Mouse (Mus musculus) mesoderm, embryonic 11.5 days (tissue): Measurements from ENCODE around the gene Slc35b2.

Source experiments
- DNase-seq: peaks from one replicate; pipeline ENCODE4 v3.0.0-alpha.2; 2012; ENCODE audit warnings: low read depth, low spot score

The Slc35b2 gene

DNA sequence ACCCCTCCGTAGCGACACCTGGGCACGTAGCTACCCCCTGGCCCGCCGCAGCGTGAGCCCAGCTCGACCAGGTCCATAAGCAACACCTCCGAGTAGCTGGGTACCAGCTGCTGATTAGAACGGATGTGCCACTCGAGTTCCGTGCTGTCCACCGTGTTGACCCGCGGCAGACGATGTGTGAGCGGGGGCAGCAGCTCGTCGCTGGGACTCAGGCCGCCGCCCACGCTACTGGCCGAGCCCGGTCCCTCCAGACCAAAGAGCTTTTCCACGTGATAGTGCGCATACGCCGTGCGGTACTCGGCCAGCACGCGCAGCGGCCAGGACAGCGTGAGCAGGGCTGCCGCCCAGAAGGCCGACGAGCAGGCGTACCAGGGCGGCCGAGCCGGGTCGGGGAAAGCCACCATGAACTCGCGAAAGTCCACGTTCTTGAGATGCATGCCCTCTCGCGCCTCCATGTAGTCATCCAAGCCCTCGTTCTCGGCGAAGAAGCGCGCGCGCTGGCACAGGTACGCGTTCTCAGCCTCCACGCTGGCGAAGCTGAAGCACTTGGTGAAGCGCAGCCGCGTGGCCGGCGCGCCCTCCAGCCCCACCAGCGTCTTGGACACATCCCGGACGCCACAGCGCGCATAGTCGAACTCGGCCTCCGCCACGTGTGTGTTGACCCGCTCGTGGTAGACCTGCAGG, 18.3 kb upstream of the Slc35b2 start:
- DNase-seq = no peak

DNA sequence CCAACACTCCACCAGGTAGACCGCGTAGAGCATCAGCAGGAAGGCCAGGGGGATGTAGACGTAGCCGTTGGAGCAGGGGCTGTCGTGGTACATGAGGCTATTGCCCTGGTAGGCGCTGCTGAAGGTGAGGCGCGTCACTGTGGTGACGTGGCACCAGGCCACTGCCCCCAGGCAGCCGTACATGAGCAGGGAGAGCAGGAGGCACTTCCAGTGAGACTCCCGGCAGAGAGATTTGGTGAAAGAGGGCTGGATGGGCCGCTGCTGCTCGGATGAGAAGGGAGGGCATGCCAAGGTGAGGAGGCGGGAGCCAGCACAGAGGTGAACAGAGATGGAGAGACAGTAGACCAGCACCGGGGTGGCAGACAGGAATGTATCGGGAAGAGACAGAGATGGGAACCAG, 16.7 kb upstream of the Slc35b2 start:
- no peak for DNase-seq

DNA sequence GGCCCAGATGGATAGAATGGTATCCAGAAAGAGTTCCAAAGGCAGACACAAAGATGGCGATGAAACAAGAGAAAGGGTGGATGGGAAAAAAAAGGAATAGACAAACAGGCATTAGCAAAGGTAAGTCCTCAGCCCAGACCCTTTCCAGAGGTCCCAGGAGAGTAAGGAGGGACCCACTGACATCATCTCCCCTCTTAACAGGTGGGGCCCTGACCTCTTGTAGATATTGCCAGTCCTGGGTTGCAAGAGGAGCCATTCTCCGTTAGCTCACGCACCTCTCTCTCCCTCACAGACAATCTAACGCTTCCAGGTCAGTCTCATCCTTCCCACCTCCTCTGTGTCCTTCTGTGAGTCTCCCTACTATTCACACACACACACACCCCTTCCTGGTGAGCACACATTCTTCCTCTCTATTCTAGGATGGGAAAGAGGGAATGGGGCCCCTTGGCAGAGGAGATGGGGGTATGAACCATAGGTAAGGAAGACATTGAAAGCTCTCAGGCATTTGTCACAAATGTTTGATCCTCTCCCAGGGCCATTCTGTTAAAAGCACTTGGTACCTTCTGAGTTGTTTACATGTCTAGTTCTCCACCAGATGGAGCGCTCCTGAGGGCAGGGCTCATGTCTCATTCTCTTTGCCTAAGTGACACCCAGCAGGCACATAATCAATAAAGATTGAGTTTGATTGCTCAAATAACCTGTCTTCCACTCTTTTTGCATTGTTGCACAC, 16.0 kb upstream of the Slc35b2 start:
- no peak for DNase-seq

GRCm38 (mm10) chr17:45548541-45549512, 14.8 kb upstream of the Slc35b2 start:
- DNase-seq = peak; percentile 68

- no peak for DNase-seq
These were observed 14.0 kb upstream of the Slc35b2 start, which contains the start of gene Tmem151b for GRCm38 (mm10) chr17:45549617-45550181. TSS of gene Tmem151b (minus strand) at chr17:45549677.

GRCm38 (mm10) chr17:45550253-45550652, 13.4 kb upstream of the Slc35b2 start:
- no peak for DNase-seq

DNA sequence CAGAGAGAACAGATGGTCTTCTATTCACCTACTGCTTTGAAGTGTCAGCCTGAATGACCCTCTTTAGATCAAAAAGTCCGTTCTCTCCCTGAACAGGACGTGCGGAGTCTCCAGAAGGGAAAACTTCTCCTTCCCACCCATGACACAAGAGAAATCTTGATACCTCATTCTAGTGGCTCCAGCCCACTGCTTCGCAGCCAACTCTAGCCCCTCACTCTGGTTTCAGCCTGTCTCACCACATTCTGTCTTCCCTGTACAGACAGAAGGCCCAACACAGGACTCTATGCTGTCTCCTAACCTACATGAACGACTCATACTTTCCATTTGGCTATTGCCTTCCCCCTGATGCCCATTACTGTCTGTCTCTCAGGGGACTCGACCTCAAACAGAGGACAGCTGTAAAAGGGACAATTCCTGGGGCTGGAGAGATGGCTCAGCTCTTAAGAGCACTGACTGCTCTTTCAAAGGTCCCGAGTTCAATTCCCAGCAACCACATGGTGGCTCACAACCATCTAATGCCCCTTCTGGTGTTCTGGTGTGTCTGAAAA, 12.4 kb upstream of the Slc35b2 start:
- no peak for DNase-seq

GRCm38 (mm10) chr17:45551816-45552451, 11.7 kb upstream of the Slc35b2 start:
- peak; percentile 77 for DNase-seq

- DNase-seq = no peak
These were observed 10.6 kb upstream of the Slc35b2 start for GRCm38 (mm10) chr17:45553065-45553464.

- DNase-seq = no peak
These were observed 9.3 kb upstream of the Slc35b2 start for GRCm38 (mm10) chr17:45554420-45554819.

DNA sequence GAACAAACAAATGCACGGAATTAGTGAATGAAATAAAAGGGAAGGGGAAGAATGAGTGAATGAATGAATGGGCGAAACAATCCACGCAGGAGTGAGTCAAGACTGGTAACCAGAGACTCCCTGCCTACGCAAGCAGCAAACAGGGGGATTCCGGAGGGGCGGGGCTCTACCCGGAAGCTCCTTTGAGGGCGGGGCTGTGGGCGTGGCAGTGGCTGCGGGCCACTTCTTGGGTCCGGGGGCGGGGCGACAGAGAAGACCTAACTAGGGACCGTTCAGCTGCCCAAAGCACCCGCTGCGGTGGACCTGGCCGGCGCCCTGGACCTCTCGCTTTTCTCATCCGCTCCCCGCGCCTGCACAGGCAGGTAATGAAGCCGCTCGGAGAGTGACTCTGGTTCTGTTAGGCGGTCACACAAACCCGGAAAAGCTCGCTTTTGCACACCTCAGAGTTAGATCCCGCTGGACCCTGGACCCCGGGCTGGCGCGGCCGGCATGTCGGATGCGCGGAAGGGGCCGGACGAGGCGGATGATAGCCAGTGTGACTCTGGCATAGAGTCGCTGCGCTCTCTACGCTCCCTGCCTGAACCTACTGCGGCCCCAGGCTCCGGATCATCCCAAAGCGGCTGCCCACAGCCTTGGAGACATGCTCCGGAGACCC, 8.1 kb upstream of the Slc35b2 start, which contains the start of gene Nfkbie:
TSS of gene Nfkbie (plus strand) at position 252 of the 655 bp plus-strand sequence.
- peak; percentile 91 for DNase-seq

DNA sequence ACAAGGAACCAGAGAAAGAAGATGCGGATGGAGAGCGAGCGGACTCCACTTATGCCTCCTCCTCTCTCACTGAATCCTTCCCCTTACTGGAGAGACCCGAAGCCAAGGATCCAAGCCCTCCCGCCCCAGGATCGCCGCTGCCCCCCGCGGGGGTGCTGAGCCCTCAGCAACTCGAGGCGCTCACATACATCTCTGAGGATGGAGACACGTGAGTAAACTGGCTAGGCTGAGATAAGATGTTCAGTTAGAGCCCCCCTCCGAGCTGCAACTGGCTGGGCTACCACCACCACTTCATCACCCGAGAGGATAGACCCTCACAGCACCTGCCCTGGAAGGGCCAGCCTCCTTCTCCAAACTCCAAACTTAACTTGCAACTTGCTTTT, 7.6 kb upstream of the Slc35b2 start:
- no peak for DNase-seq

DNA sequence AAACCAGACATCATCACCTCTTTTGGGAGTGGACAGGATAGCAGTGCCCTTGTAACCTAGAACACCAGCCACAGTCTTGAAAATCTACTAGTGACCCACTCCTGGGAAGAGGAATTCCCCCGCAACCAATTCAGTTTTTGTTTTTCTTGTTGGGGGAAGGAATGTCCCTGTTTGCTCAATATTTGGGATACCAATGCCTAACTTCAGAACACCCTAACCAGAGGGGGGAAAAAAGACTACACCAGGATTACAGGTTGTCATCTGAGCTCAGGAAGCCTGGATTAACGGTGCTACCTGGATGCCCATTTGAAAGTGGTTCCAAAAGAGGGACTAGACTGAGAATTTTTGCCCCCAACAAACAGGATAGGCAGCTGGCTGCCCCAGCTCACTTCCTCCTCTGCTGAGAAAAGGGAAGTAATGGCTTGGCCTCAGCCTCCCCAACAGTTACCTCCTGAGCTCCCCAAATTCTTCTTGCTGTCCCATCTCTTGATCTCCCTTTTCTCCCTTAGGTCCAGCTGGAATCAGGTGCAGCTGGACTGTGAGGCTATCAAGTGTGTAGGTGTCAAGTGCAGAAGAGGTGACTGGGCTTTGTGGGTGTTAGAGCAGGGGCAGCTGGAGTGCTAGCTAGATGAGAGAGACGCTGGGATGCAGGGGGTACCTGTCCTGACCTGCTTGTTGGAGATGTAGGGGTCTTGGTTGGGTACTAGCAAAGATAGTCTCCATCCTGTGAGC, 7.0 kb upstream of the Slc35b2 start:
- DNase-seq = no peak

DNA sequence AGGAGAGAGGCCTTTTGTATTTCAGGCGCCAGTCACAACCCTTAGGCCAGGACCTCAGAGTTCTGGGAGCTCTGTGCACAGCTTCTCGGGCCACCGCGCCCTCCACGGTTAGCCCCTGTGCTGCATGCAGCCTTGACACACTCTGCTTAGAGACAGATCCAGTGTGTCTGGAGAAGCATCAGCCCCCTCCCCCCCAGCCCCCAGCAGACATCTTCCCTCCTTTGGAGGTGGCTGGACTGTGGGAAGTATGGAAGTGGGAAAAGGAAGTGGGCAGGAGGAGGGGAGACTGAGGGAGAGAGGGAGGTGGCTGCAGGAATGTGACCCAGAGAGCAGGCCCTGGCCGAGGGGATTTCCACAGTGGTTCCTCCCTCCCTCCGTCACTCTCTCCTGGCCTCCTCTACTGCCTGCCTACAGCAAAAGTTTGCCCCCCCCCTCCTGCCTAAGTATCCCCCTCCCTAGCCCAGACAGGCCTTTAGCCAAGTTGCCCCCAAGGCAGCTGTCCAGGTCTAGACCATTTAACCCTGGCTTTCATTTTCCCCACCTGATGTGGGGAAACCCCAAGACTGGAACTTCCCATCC, 6.3 kb upstream of the Slc35b2 start:
- DNase-seq = no peak

GRCm38 (mm10) chr17:45557998-45558862, 5.4 kb upstream of the Slc35b2 start:
- DNase-seq = no peak

- no peak for DNase-seq
These were observed 3.7 kb upstream of the Slc35b2 start for GRCm38 (mm10) chr17:45559732-45560525.

DNA sequence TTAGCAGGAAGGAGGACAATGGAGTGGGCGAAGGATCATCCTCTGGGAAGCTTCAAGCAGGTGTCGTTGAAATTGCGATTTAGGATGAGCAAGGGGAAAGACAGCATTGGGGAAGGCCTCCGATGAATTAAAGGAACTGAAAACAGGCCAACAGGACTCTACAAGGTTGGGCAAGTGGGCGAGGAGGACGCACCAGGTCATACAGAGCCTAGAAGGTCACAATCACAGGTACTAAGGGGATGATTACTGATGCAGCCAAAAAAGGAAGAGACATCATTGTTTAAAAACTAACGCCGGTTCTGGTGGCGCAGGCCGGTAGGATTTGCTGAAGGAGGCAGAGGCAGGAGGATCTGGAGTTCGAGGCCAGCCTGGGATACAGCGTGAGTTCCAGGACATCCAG, 458 bp upstream of the Slc35b2 start:
- no peak for DNase-seq
